Mouse (Mus musculus) G1E (cell line): ENCODE measurements around the gene Inf2.

Experiments
- CTCF ChIP-seq: IDR thresholded peaks from 2 replicates; pipeline ENCODE4 v1.5.1; 2012; ENCODE audit warnings: low read depth, low read length, inconsistent platforms, mixed read lengths
- POLR2AphosphoS5 ChIP-seq: IDR thresholded peaks from 2 replicates; pipeline ENCODE4 v1.6.1; 2012; ENCODE audit warnings: low read depth, low read length, inconsistent platforms; ENCODE audit not compliant: insufficient replicate concordance

GRCm38 (mm10) chr12:112648081-112648480 lies 59.5 kb downstream of the Inf2 start:
- TF ChIP-seq CTCF (no peak), POLR2AphosphoS5 (no peak)
